Mouse (Mus musculus): Measurements from ENCODE around the gene L3mbtl1. TPM values are rescaled to one million over a fixed set of nuclear protein-coding genes. Genes with fewer than 3 reads are reported as not detected.

L3mbtl1 gene
- polyA plus RNA-seq, 1 experiment from 2014 or later = 0.05 TPM

DNA sequence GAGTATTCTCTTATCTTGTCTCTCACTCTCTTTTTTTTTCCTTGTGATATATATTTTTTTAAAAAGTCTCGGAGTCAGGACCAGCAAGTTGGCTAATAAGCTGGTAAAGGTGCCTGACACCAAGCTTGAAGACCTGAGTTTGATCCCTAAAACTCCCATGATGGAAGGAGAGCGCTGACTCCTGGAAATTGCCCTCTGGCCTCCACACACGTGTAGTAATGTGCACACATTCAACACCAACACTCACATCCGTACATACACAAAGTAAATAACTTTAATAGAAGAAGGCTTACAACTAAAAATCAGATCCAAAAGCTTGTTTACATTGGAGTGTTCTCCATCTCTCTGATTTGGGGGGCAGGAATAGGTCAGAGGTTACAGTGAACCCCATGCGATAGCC lies 29.9 kb downstream of the L3mbtl1 start:
- WGBS = 74% methylated on average over 5 of the region's 5 CpGs
- H3K4me2 ChIP-seq = no peak overlapping the region
- no peak overlapping the region for H3K27ac ChIP-seq (replicated peaks)
- H3K36me3 ChIP-seq = no peaks in the 10 kb centered on the region
- H3K9ac ChIP-seq = no peak overlapping the region
- no peaks in the 10 kb centered on the region for H3K27me3 ChIP-seq (replicated peaks)
- ATAC-seq (ENCODE audit: extremely low read depth, insufficient number of reproducible peaks, low FRiP score, low TSS enrichment) = no peak
- peaks cover 18% of the 10 kb centered on the region for H3K4me1 ChIP-seq
- no peak overlapping the region for H3K4me3 ChIP-seq
- no peaks in the 10 kb centered on the region for H3K9me3 ChIP-seq

DNA sequence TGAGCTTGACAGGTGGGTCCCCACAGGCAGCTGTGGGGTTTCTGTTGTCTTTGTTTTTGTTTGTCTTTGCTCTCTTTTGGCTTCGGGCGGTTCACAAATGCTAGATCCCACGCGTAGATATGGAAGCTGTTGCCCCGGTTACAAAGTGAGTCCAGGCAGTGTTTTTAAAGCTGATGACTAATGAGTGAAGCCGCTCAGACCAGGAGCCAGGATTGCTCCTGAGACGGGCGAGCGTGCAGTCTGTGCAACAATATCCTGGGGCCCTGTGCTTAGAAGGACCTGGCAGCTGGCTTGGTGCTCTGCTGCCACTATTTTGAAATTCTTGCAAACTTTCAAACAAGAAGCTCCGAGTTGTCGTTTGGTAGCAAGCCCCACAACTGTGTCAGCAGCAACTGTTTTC lies 30.4 kb downstream of the L3mbtl1 start:
- 35% methylated on average over 11 of the region's 11 CpGs for WGBS
- Histone ChIP-seq H3K4me1 (peaks cover 18% of the 10 kb centered on the region), H3K4me2 (no peak overlapping the region), H3K4me3 (no peak overlapping the region), H3K9me3 (no peaks in the 10 kb centered on the region), H3K36me3 (no peaks in the 10 kb centered on the region), H3K27me3 (replicated peaks) (no peaks in the 10 kb centered on the region), H3K27ac (replicated peaks) (no peak overlapping the region), H3K9ac (no peak overlapping the region)
- no peak for ATAC-seq (ENCODE audit: extremely low read depth, insufficient number of reproducible peaks, low FRiP score, low TSS enrichment)

DNA sequence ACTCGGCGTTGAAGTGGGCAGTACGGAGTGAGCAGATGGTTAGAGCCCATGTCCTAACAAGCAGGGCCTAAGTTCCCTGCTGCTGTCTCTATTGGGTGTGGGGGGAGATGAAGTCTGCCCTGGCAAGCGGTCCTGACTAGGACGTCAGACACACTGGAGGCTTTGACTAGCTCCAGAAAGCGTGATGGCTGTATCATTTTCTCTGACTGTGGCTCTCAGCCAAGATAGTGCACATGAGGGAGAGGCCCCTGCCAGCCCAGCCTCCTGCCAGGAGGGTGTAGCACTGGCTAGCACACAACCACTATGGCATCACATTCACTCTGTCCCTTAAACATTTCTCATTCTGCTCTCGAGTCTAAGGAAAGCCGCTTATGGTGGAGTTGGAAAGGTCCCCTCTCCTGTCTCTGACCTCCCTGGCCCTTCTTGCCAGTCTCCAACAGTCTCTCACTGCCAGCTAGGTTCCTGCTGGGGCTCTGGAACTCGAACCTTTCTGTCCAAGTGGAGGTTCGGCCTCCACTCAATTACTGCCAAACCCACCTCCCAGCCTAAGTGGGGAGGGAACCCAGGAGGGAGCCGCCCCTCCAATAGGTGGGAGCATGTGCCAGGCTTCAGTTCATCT lies 32.0 kb downstream of the L3mbtl1 start:
- H3K4me1 ChIP-seq = peaks cover 18% of the 10 kb centered on the region
- ATAC-seq (ENCODE audit: extremely low read depth, insufficient number of reproducible peaks, low FRiP score, low TSS enrichment) = no peak
- no peaks in the 10 kb centered on the region for H3K36me3 ChIP-seq
- H3K9ac ChIP-seq = no peak overlapping the region
- H3K27ac ChIP-seq (replicated peaks) = no peak overlapping the region
- H3K9me3 ChIP-seq = no peaks in the 10 kb centered on the region
- no peak overlapping the region for H3K4me3 ChIP-seq
- WGBS = 58% methylated on average over 11 of the region's 11 CpGs
- no peaks in the 10 kb centered on the region for H3K27me3 ChIP-seq (replicated peaks)
- no peak overlapping the region for H3K4me2 ChIP-seq

DNA sequence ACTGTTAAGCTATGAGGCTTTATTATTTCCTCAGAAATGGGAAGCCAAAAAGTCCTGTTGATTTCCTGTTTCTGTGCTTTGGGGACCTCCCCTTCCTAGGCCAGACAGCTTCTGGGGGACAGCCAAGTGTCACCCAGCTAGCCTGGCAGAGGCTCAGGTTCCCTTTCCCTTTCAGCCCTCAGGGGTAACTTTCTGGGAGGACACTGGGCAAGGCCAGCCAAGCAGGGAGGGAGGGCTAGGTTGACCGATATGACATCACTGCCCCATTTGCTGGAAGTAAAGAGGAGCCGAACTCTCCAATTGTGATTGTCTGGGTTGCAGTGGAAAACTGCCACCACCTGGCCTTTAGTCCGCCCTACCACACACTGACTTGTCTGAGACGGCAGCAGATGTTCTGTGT lies 32.7 kb downstream of the L3mbtl1 start:
- Histone ChIP-seq H3K9ac (no peak overlapping the region), H3K36me3 (no peaks in the 10 kb centered on the region), H3K27me3 (replicated peaks) (no peaks in the 10 kb centered on the region), H3K4me3 (no peak overlapping the region), H3K9me3 (no peaks in the 10 kb centered on the region), H3K27ac (replicated peaks) (no peak overlapping the region), H3K4me2 (no peak overlapping the region), H3K4me1 (peaks cover 18% of the 10 kb centered on the region)
- ATAC-seq (ENCODE audit: extremely low read depth, insufficient number of reproducible peaks, low FRiP score, low TSS enrichment) = no peak
- WGBS = 60% methylated on average over 4 of the region's 4 CpGs

DNA sequence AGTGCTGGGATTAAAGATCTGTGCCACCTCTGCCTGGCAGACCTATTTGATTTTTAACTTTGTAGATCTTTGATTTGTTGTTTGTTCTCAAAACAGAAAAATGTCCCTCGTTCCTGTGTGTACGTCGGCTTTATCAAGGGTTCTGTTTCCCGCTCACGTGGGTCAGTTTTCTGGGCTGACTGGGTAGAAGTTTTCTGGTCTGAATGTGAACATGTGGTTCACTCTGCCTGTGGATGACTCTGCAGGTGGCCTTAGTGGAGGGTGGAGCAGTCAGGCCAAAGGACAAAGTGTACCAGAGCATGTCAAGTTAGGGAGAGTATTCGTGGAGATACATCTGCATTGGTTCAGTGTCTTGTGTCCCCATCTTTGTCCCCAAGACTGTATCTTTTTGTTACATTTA lies 41.1 kb downstream of the L3mbtl1 start:
- H3K36me3 ChIP-seq = no peaks in the 10 kb centered on the region
- peaks cover 4% of the 10 kb centered on the region; the same call in 1 of the 2 replicates for H3K4me1 ChIP-seq
- no peaks in the 10 kb centered on the region for H3K9me3 ChIP-seq
- H3K9ac ChIP-seq = no peak overlapping the region
- H3K4me2 ChIP-seq = no peak overlapping the region
- no peaks in the 10 kb centered on the region for H3K27me3 ChIP-seq (replicated peaks)
- no peak for ATAC-seq (ENCODE audit: extremely low read depth, insufficient number of reproducible peaks, low FRiP score, low TSS enrichment)
- no peak overlapping the region for H3K27ac ChIP-seq (replicated peaks)
- 71% methylated on average over 6 of the region's 6 CpGs for WGBS
- no peak overlapping the region for H3K4me3 ChIP-seq

DNA sequence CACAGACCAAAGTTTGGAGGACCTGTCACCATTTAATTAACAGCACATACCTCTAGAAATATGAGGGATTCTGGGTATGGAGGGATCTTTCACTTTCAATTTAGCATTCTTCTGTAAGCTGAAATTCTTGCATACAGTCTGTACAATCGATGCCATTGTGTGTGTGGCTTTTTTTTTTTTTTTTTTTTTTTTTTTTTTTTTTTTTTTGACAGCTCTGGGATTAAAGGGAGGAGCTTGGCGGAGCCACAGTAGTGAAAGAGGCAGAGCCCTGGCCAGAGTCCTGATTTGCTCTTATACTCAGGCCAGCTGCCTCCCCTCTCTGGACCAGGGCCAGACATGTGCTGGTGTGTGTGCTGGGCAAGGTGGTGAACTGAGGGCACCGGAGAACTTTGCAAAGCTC lies 42.7 kb downstream of the L3mbtl1 start:
- Histone ChIP-seq H3K4me1 (peaks cover 4% of the 10 kb centered on the region; the same call in 1 of the 2 replicates), H3K4me2 (no peak overlapping the region), H3K9me3 (no peaks in the 10 kb centered on the region), H3K27ac (replicated peaks) (no peak overlapping the region), H3K9ac (no peak overlapping the region), H3K4me3 (no peak overlapping the region), H3K27me3 (replicated peaks) (no peaks in the 10 kb centered on the region), H3K36me3 (no peaks in the 10 kb centered on the region)
- 47% methylated on average over 3 of the region's 3 CpGs for WGBS
- ATAC-seq (ENCODE audit: extremely low read depth, insufficient number of reproducible peaks, low FRiP score, low TSS enrichment) = no peak

DNA sequence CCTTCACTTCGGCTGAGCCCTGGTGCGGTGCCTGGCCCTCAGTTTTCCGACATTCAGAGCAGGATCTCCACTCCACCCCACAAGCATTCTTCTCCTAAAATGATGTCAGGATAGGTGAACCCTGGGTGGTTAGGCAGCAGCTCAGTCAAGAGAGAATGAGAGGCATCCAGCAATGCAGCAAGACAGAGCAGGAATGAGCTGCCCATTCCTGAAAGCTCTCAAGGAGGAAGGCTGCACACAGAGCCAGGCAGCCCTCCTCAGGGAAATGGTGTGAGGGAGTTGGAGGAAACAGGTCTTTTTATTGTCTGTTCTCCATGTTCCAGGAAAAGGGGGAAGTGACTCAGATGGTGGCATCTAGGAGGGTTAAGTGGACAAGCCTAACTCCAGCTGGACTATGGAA lies 43.5 kb downstream of the L3mbtl1 start:
- H3K27me3 ChIP-seq (replicated peaks) = peaks cover 3% of the 10 kb centered on the region; the same call in 1 of the 2 replicates
- H3K36me3 ChIP-seq = no peaks in the 10 kb centered on the region
- H3K4me3 ChIP-seq = no peak overlapping the region
- H3K9ac ChIP-seq = no peak overlapping the region
- H3K9me3 ChIP-seq = no peaks in the 10 kb centered on the region
- ATAC-seq (ENCODE audit: extremely low read depth, insufficient number of reproducible peaks, low FRiP score, low TSS enrichment) = no peak
- 82% methylated on average over 3 of the region's 3 CpGs for WGBS
- H3K4me2 ChIP-seq = no peak overlapping the region
- H3K27ac ChIP-seq (replicated peaks) = no peak overlapping the region
- peaks cover 4% of the 10 kb centered on the region; the same call in 1 of the 2 replicates for H3K4me1 ChIP-seq

DNA sequence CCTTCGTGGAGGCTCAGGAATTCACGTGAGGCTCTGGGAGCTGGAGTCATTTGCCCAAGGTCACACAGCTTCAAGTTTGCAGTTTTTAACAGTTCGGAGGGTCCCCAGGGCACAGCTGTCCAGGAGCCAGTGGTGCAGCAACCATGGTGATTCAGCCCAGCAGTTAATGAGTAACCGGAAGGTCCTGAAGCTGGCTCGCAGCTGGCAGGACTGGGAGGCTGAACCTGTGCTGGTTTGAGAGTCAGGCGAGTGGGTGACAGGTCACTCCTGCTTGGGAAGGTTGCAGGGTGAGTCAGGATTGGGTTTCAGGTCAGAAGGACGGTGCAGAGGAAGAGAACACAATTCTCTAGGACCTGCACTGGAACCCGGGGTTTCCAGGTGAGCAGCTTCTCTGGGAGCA lies 43.9 kb downstream of the L3mbtl1 start, which contains the start of gene Sgk2:
Sgk2 (plus strand) TSS at position 113 of the 400 bp plus-strand sequence.
- 56% methylated on average over 8 of the region's 8 CpGs for WGBS
- ATAC-seq (ENCODE audit: extremely low read depth, insufficient number of reproducible peaks, low FRiP score, low TSS enrichment) = no peak

DNA sequence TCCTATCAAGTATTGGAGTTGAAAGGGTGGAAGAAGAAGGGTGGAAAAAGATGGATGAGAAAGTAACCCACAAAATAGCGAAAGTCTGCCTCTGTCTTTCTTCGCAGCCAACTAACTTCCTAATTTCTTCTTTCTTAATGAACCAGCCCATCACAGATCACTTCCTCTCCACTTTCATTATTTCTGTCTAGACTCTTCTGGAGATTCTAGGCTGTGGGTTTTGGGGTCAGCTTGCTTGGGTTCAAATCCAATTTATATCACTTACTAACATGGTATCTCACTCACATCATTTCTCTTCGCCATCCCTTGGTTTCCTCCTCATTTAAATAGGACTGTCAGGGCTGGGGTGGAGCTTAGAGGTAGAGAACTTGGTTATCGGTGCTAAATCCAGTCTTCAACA lies 45.0 kb downstream of the L3mbtl1 start:
- Histone ChIP-seq H3K27me3 (replicated peaks) (peaks cover 3% of the 10 kb centered on the region; the same call in 1 of the 2 replicates), H3K36me3 (no peaks in the 10 kb centered on the region), H3K9ac (no peak overlapping the region), H3K27ac (replicated peaks) (no peak overlapping the region), H3K9me3 (no peaks in the 10 kb centered on the region), H3K4me2 (no peak overlapping the region), H3K4me1 (peaks cover 4% of the 10 kb centered on the region; the same call in 1 of the 2 replicates), H3K4me3 (no peak overlapping the region)
- no peak for ATAC-seq (ENCODE audit: extremely low read depth, insufficient number of reproducible peaks, low FRiP score, low TSS enrichment)
- WGBS = 74% methylated on average over 4 of the region's 4 CpGs

More for the DNA sequence above, 43.9 kb downstream of the L3mbtl1 start, which contains the start of gene Sgk2:
- no peak within 1 kb of the TSS for H3K9ac ChIP-seq
- H3K4me3 ChIP-seq = no peak within 1 kb of the TSS
- no peak within 1 kb of the TSS for H3K4me2 ChIP-seq
- no peak within 1 kb of the TSS for H3K27ac ChIP-seq (replicated peaks)
- peaks cover 4% of the 10 kb centered on the region; the same call in 1 of the 2 replicates for H3K4me1 ChIP-seq
- no peaks in the 10 kb centered on the region for H3K36me3 ChIP-seq
- peaks cover 3% of the 10 kb centered on the region; the same call in 1 of the 2 replicates for H3K27me3 ChIP-seq (replicated peaks)
- no peaks in the 10 kb centered on the region for H3K9me3 ChIP-seq

DNA sequence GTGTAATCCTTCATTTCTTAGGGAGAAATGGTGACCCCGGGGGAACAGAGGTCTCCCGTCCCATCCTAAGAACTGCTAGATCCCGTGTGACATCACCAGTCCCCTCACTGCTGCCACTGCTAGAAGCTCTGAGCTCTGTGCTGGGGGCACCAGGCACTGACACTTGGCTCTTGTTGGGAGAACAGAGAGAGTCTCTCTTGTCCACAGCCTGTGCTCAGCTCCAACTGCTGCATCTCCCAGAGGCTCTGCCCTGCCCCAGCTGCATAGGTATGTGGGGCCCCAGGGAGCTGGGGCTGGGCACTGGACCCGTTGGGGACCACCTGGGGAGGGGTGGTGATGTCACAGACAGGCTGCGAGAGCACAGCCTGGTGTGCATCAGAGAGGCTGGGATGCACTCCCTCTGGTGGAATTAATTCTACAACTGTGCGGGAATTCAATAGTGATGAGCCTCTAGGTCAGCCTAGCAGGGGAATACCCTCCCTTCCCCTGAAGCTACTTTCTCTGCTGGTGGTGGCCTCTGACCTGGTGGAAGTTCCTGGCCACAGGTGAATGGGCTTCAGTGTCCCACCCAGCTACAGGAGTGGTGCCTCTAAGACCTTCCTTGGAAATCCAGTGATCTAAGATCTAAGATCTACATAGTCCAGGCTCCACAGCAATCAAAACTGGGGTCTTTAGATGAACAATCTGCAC lies 48.3 kb downstream of the L3mbtl1 start:
- Histone ChIP-seq H3K4me3 (no peak overlapping the region), H3K36me3 (no peaks in the 10 kb centered on the region), H3K9me3 (no peaks in the 10 kb centered on the region), H3K27me3 (replicated peaks) (peaks cover 7% of the 10 kb centered on the region; the same call in 1 of the 2 replicates), H3K27ac (replicated peaks) (no peak overlapping the region), H3K4me1 (no peaks in the 10 kb centered on the region), H3K4me2 (no peak overlapping the region), H3K9ac (no peak overlapping the region)
- ATAC-seq (ENCODE audit: extremely low read depth, insufficient number of reproducible peaks, low FRiP score, low TSS enrichment) = no peak
- 29% methylated on average over 6 of the region's 6 CpGs for WGBS

DNA sequence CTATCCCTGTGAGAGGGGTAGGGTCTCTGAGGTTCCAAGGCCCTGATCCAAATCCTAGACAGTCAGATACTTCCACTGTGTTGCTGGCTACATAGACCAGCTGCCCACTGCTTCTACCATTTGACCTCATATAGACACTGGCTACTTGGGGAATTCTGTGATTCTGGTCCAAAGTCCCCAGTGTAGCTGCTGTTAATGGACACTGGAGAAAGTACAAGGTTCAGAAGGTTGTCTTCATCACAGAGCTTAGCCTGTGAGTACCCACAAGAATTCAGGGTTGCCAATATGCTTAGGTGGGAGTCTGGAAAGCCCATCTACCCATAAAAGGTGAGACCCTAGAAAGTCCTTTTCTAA lies 48.8 kb downstream of the L3mbtl1 start:
- H3K9ac ChIP-seq = no peak overlapping the region
- H3K9me3 ChIP-seq = no peaks in the 10 kb centered on the region
- H3K36me3 ChIP-seq = no peaks in the 10 kb centered on the region

More for the DNA sequence above, 48.8 kb downstream of the L3mbtl1 start:
- H3K27ac ChIP-seq (replicated peaks) = no peak overlapping the region
- ATAC-seq (ENCODE audit: extremely low read depth, insufficient number of reproducible peaks, low FRiP score, low TSS enrichment) = no peak
- H3K4me2 ChIP-seq = no peak overlapping the region
- no peak overlapping the region for H3K4me3 ChIP-seq
- H3K4me1 ChIP-seq = no peaks in the 10 kb centered on the region
- H3K27me3 ChIP-seq (replicated peaks) = peaks cover 7% of the 10 kb centered on the region; the same call in 1 of the 2 replicates
